ENCODE assay signal across 23 mouse cellular contexts in the genomic region with DNA sequence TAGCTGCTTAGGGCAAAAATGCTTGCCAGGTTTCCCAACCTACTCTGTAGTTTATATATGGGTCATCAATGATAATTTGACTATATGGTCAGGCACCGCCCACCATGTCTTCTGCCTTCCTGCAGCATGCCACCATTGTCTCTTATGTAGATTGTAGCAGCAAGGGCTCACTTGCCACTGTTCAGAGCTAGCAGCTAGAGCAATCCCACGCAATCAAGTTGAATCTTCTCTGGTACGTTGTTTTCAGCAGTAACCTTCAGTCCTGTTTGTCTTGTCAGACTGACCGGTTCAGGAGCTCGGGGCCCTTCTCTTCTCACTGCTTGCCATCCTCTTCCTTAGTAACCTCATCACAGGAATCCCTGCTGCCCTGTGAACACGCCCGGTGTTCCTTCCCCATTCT. TPM values are rescaled to one million over a fixed set of nuclear protein-coding genes. Genes with fewer than 3 reads are reported as not detected.
A peak's percentile ranks its signal among the peaks of the same experiment; 100 is the strongest.
DNase-seq lines count a peak whose midpoint lies in the region; ATAC-seq and TF ChIP-seq lines count a peak whose summit lies in the region.
"Had no signal": no experiment of that assay in that cellular context is flagged by ENCODE, and none has a peak within 500 bp of the region (broad histone marks: within the 10 kb centered on the region; RNA-seq: fewer than 3 reads in every experiment).

No protein-coding gene starts in this region.

- no peaks in the 10 kb centered on the region for H3K27me3 ChIP-seq in cerebellum, adult 2 months (ENCODE audit: control insufficient read depth, insufficient read depth, low read length)
- H3K27me3 ChIP-seq: CH12.LX; embryonic facial prominence, embryonic 12.5 days; forebrain, embryonic 13.5 days; forebrain, embryonic 15.5 days; Patski had no signal

- H3K4me1 ChIP-seq in cerebellum, adult 2 months (ENCODE audit: control insufficient read depth, insufficient read depth, low read length) = peaks cover 8% of the 10 kb centered on the region; the same call in 1 of the 2 replicates
- H3K4me1 ChIP-seq: embryonic facial prominence, embryonic 10.5 days; forebrain, embryonic 13.5 days; forebrain, embryonic 15.5 days had no signal

- TF ChIP-seq POLR2A in cerebellum, adult 2 months (IDR thresholded peaks at IDR 0.05; ENCODE audit: borderline replicate concordance, insufficient read depth, low read length) = no peak

- no peak overlapping the region for H3K4me3 ChIP-seq in cerebellum, adult 2 months (replicated peaks; ENCODE audit: insufficient read depth, low read depth, low read length)
- H3K4me3 ChIP-seq: embryonic facial prominence, embryonic 10.5 days; embryonic facial prominence, embryonic 12.5 days; forebrain, embryonic 13.5 days; forebrain, embryonic 15.5 days had no signal

- ATAC-seq in megakaryocyte-erythroid progenitor cell, adult 5-6 weeks (replicated peaks; ENCODE audit: low FRiP score, low TSS enrichment, poor library complexity, severe bottlenecking) = 0 out of 2 replicates have a peak, but pooled peaks have one; percentile 24
- ATAC-seq: activated CD4-positive, CD25-positive, alpha-beta regulatory T cell, adult 4 months; CD4-positive, CD25-positive, alpha-beta regulatory T cell, adult 4 months; forebrain, embryonic 13.5 days; forebrain, embryonic 15.5 days; Patski had no signal

- DNase-seq in cerebellum, adult 2 months = no peak
- DNase-seq in cerebellum, postnatal 4 days (ENCODE audit: low spot score in 2 of 2) = no peak
- DNase-seq in heart, adult 11 months = peak; percentile 73
- no peak for DNase-seq in heart, postnatal 4 days
- DNase-seq: adrenal gland, adult 8-10 months; adrenal gland, postnatal 14 days; adrenal gland, postnatal 36 days; B cell, adult 2 months; cerebellum, adult 11-12 months; cerebellum, adult 8-10 months; cerebellum, adult 9-11 months; cerebellum, postnatal 14 days; cerebellum, postnatal 36 days; forebrain, postnatal 0 days had no signal

- 62% methylated on average over 7 of the region's 7 CpGs for WGBS in cerebellum, adult 2 months

- H3K27ac ChIP-seq in cerebellum, adult 2 months (ENCODE audit: insufficient read depth, low read length) = peak overlapping the region; percentile 60; the same call in 1 of the 2 replicates
- H3K27ac ChIP-seq: embryonic facial prominence, embryonic 10.5 days; embryonic facial prominence, embryonic 12.5 days; forebrain, embryonic 13.5 days; forebrain, embryonic 15.5 days had no signal

- TF ChIP-seq CTCF in cerebellum, adult 2 months (IDR thresholded peaks at IDR 0.05; ENCODE audit: borderline replicate concordance, insufficient read depth, low read depth, low read length) = no peak

RNA-seq across cellular contexts. Expression of gene Osbpl8, which starts 36.6 kb away (rescaled TPM):
- polyA plus RNA-seq in cerebellum, adult 2 months (2012; rRNA removed) = 18.4 and 19.4 TPM in 2 replicates
- 10 to 100 TPM; 91.8 to 97.5 TPM for total RNA-seq in heart, postnatal 4 days (2021)
- total RNA-seq in megakaryocyte-erythroid progenitor cell, adult 5-6 weeks (2014; fragmentation: Nextera tagmentation) = 54.0 and 62.3 TPM in 2 replicates
- total RNA-seq in megakaryocyte-erythroid progenitor cell, adult 5-6 weeks (2017) = 68.9 and 148 TPM in 2 replicates
